Mouse (Mus musculus) liver, embryonic 14.5 days (tissue): ENCODE data around the gene Fbxl16. TPM values are rescaled to one million over a fixed set of nuclear protein-coding genes. Genes with fewer than 3 reads are reported as not detected.

Experiments used
- ATAC-seq: fragments of 200-750 bp; cut with Nextera tagmentation; 2 replicates; pipeline ENCODE4 v1.8.0; 2017; ENCODE audit warnings: moderate number of reproducible peaks, mild to moderate bottlenecking, moderate library complexity; ENCODE audit not compliant: insufficient read depth
- DNase-seq, 3 experiments: peaks; one replicate each; pipeline ENCODE4 v3.0.0-alpha.2; 2012 to 2013; ENCODE audit warnings: low read depth in 3 of 3, low spot score in 3 of 3
- H3K27ac ChIP-seq: fragments of 300-500 bp; sonication (generic); 2 replicates; pipeline ENCODE4 v1.5.1; 2014; ENCODE audit warnings: moderate library complexity, mild to moderate bottlenecking, control low read depth, inconsistent platforms
- H3K27me3 ChIP-seq: fragments of 300-500 bp; sonication (generic); 2 replicates; pipeline ENCODE4 v1.6.1; 2014; ENCODE audit warnings: mild to moderate bottlenecking, low read length, moderate library complexity; ENCODE audit not compliant: control insufficient read depth, insufficient read depth
- H3K36me3 ChIP-seq: fragments of 300-500 bp; sonication (generic); replicated peaks from 2 replicates; pipeline ENCODE4 v1.6.1; 2014; ENCODE audit warnings: low read depth; ENCODE audit not compliant: control insufficient read depth, insufficient read depth
- H3K4me1 ChIP-seq, 2 experiments: fragments of 200-500 bp in 1 of 2; fragments of 300-500 bp in 1 of 2; sonication (generic) in 1 of 2; replicated peaks; 2 replicates each; pipeline ENCODE4 v1.6.1; 2012 to 2014; ENCODE audit warnings: antibody characterized with exemption in 1 of 2, inconsistent platforms in 1 of 2, low read length in 1 of 2; ENCODE audit not compliant: control insufficient read depth in 2 of 2, insufficient read depth in 2 of 2
- H3K4me2 ChIP-seq: fragments of 300-500 bp; sonication (generic); 2 replicates; pipeline ENCODE4 v1.6.1; 2014; ENCODE audit warnings: low read depth, mild to moderate bottlenecking, control low read depth, moderate library complexity
- H3K4me3 ChIP-seq, 2 experiments: fragments of 200-500 bp in 1 of 2; fragments of 300-500 bp in 1 of 2; sonication (generic) in 1 of 2; 2 replicates each; pipeline ENCODE4 v1.5.1; 2012 to 2014; ENCODE audit warnings: low read depth in 2 of 2, low read length in 2 of 2, mild to moderate bottlenecking in 2 of 2, control low read depth in 1 of 2, inconsistent platforms in 1 of 2, moderate library complexity in 1 of 2; ENCODE audit not compliant: insufficient read depth in 1 of 2
- H3K9ac ChIP-seq: fragments of 300-500 bp; sonication (generic); replicated peaks from 2 replicates; pipeline ENCODE4 v1.6.1; 2014; ENCODE audit warnings: mild to moderate bottlenecking, control low read depth, moderate library complexity
- H3K9me3 ChIP-seq: fragments of 300-500 bp; sonication (generic); 2 replicates; pipeline ENCODE4 v1.6.1; 2016; ENCODE audit warnings: low read length, mixed read lengths; ENCODE audit not compliant: control insufficient read depth
- CTCF ChIP-seq: IDR thresholded peaks from 2 replicates; pipeline ENCODE4 v1.5.1; 2016; ENCODE audit warnings: antibody characterized with exemption, low read depth, control low read depth
- EP300 ChIP-seq: IDR thresholded peaks from 2 replicates; pipeline ENCODE4 v1.6.1; 2016; ENCODE audit warnings: antibody characterized with exemption, low read depth
- WGBS: fragments of 180-500 bp; shearing (Covaris S2); extraction: QIAGEN DNeasy Blood & Tissue Kit; methylation state at CpG from one replicate; pipeline ENCODE4 v1.1.7; 2014; ENCODE audit not compliant: insufficient replicate concordance; 5-methylcytosine and 5-hydroxymethylcytosine counted together
- polyA plus RNA-seq, 2 experiments: library from polyadenylated mRNA; depleted of rRNA in 1 of 2; stranded (reverse) in 1 of 2; unstranded in 1 of 2; fragments of >200 nt; fragmentation: Nextera tagmentation in 1 of 2; extraction: Ambion mirVana in 1 of 2; gene quantifications; 2 replicates each; pipeline versions ENCODE4 v1.2.1 to v1.2.3; 2012 to 2014

Gene Fbxl16
- polyA plus RNA-seq, 2 experiments: 0.04 TPM; not detected in 1

DNA sequence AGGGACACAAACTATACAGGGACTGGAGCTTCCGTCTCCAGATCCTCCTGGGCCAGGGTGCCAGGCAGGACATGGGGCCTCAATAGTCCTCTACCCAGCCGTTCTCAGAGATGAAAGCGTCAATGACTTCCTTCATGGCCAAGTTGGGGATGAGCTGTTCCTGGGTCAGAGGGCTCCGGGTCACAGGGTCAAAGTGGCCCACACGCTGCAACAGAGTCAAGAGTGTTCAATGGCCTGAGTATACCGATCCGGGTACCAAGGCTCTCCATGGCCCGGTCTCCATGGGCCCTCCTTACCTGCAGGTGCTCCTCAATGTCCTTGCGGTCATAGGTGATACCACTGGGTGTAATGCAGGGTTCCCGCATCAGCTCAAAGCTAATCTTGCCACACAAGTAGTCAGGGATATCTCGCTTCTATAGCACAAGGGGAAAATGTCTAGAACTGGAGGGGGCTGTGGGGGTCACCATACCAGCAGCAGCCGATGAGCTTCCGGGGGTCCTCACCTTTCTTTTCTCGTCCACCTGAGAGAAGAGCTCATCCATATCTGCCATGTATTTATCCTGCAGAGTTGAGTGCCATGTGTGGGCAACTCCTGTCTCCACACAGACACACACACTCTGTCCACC is 22.0 kb downstream of the Fbxl16 start:
- H3K4me2 ChIP-seq: peak overlapping the region; percentile 83
- TF ChIP-seq EP300 (no peak), CTCF (no peak)
- WGBS: 80% methylated on average over 14 of the region's 14 CpGs
- H3K36me3 ChIP-seq: peaks cover 13% of the 10 kb centered on the region
- no peak overlapping the region for H3K9ac ChIP-seq
- no peak overlapping the region for H3K27ac ChIP-seq
- peak overlapping the region in 1 of 2 experiments; percentile 74; a peak in 1 of 4 replicates for H3K4me3 ChIP-seq
- DNase-seq (no peak), ATAC-seq (no peak)
- H3K4me1 ChIP-seq: peaks cover 8 to 16% of the 10 kb centered on the region in 2 experiments
- H3K27me3 ChIP-seq: no peaks in the 10 kb centered on the region
- no peaks in the 10 kb centered on the region for H3K9me3 ChIP-seq

DNA sequence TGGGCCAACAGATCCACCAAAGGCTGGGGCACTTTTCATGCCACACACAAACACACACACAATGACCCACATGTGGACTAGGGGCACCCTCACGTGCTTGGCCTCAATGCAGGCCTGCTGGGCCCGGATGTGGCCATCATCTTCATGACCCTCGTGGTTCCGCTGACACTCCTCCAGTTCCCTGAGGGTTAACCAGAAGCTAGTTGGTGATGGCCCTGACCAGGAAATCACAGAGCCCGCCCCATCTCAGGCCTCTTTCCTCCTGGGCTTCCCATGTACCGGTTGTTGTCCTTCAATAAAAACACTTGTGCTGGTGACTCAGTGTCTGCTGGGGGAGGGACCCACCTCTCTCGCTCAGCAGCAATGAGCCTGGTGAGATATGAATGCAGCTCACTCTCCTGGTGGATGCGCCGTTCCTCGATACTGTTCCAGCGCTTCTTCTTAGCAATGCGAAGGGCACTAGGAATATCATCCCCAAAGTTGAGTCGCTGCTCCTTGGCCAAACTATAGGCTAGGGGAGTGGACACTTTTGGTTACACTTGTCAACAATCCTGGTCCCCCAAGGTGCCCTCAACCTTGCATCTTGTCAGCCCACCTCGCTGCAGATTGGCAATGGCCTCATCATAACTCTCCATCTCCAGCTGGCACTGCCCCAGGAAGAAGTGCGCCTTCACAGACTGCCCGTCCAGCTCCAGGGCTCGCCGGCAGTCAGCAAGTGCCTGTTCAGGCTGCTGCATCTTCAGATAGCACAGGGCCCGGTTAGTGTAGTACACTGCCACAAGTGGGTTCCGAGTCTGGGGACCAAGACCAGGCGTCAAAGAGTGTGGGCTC is 22.8 kb downstream of the Fbxl16 start:
- H3K4me2 ChIP-seq: peak overlapping the region; percentile 83
- peaks cover 10 to 16% of the 10 kb centered on the region in 2 experiments for H3K4me1 ChIP-seq

DNA sequence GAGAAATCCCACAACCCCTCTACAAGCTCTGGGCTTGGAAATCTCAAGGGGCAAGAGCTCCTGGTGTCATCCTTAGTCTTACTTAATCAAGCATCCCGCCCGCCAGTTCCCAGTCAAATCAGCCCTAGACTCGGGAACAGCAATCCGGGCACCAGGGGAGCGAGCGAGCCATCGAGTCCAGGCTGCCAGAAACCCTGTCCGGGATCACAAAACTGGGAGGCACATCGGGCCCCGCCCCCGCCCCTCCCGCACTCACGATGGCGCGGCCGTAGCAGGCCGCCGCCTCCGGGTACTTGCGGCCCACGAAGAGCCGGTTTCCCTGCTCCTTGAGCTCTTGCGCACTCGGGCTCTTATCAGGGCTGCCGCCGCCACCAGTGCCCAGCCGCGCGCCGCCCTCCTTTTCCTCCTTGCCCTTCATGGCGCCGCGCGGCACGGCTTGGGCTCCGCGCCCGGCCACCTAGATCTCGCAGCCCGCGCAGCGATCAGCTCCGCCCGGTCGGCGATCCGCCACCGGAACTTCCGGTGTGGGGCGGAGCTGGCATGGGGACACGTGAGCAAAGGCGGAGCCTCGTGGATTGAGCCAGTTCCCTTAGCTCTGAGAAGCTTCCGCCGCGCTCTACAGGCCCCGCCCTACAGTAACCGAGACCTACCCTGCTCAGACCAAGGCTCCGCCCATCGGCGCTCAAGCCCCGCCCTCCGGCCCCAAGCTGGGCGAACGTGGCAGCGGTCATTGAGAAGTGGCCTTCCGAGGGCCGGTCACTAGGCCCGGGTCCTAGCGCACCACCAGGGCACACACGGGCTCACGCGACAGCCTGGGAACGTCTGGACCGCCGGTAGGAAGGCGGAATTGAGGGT is 23.8 kb downstream of the Fbxl16 start:
- Histone ChIP-seq H3K27ac (peak overlapping the region; percentile 72), H3K4me2 (peak overlapping the region; percentile 83), H3K4me1 (peaks cover 11 to 20% of the 10 kb centered on the region in 2 experiments), H3K36me3 (peaks cover 11% of the 10 kb centered on the region), H3K4me3 (peak overlapping the region; percentile 70 to 74), H3K27me3 (no peaks in the 10 kb centered on the region), H3K9ac (peak overlapping the region; percentile 66), H3K9me3 (no peaks in the 10 kb centered on the region)
- peak; percentile 17; the same call in 1 of the 2 replicates for TF ChIP-seq CTCF
- TF ChIP-seq EP300: no peak
- WGBS: under 1% methylated on average over 77 of the region's 77 CpGs
- ATAC-seq (peak; percentile 90), DNase-seq (peak; percentile 98 to 99 (median 99))

More for the DNA sequence above, 22.8 kb downstream of the Fbxl16 start:
- Histone ChIP-seq H3K27me3 (no peaks in the 10 kb centered on the region), H3K4me3 (peak overlapping the region; percentile 70 to 74), H3K36me3 (peaks cover 11% of the 10 kb centered on the region), H3K27ac (peak overlapping the region; percentile 38), H3K9ac (peak overlapping the region; percentile 63), H3K9me3 (no peaks in the 10 kb centered on the region)
- WGBS: 43% methylated on average over 21 of the region's 21 CpGs
- no peak for TF ChIP-seq EP300
- TF ChIP-seq CTCF: no peak
- DNase-seq (no peak), ATAC-seq (no peak)

DNA sequence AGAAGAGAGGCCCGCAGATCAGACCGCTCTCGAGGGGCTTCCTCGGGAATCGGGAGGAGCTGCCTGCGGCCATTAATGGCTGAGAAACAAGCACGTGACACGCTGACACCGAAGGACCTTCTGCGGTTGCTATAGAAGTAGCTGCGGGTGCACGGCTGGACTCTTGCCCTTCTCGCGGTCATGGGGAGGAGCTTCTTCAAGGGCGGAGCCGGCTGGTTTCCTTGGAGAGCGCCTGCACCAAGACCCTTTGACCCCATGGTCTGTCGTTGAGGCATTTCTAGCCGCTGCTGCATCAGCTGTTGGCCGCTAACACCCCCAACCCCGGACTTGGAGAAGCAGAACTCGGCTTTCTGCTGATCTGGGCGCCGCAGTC is 24.4 kb downstream of the Fbxl16 start, which contains the start of gene Stub1:
Gene Stub1, minus strand, starts transcription at position 114 of the 373 bp plus-strand sequence.
- ATAC-seq (peak; percentile 66), DNase-seq (peak; percentile 67 to 73 (median 69))
- Histone ChIP-seq H3K4me1 (peaks cover 11 to 19% of the 10 kb centered on the region in 2 experiments), H3K4me2 (peak within 1 kb of the TSS; percentile 83), H3K9ac (peak within 1 kb of the TSS; percentile 66), H3K27me3 (no peaks in the 10 kb centered on the region), H3K9me3 (no peaks in the 10 kb centered on the region), H3K36me3 (peaks cover 11% of the 10 kb centered on the region), H3K4me3 (peak within 1 kb of the TSS; percentile 70 to 74), H3K27ac (peak within 1 kb of the TSS; percentile 72)
- under 1% methylated on average over 24 of the region's 24 CpGs for WGBS
- TF ChIP-seq EP300 (no peak), CTCF (no peak)
